Mouse (Mus musculus) gastrocnemius, postnatal 4 days (tissue): ENCODE results near the gene Cass4. TPM values are rescaled to one million over a fixed set of nuclear protein-coding genes. Genes with fewer than 3 reads are reported as not detected.

Experiments
- DNase-seq, 2 experiments: peaks; one replicate each; pipeline ENCODE4 v3.0.0; 2021 to 2022; ENCODE audit warnings: low spot score in 2 of 2, mixed read lengths in 2 of 2
- total RNA-seq, 2 experiments: library from RNA; stranded (reverse); gene quantifications; 2 replicates each; pipeline ENCODE4 v1.2.3; 2021

Gene Cass4
- total RNA-seq, 2 experiments from 2014 or later = 0.62 to 1.1 TPM

GRCm38 (mm10) chr2:172439843-172440639 is 46.4 kb downstream of the Cass4 start, which contains the start of gene Rtf2:
Gene Rtf2 (plus strand): TSS chr2:172440556.
- peak; percentile 99 for DNase-seq

- DNase-seq = no peak
Measured at GRCm38 (mm10) chr2:172440640-172441005, 47.0 kb downstream of the Cass4 start.

DNA sequence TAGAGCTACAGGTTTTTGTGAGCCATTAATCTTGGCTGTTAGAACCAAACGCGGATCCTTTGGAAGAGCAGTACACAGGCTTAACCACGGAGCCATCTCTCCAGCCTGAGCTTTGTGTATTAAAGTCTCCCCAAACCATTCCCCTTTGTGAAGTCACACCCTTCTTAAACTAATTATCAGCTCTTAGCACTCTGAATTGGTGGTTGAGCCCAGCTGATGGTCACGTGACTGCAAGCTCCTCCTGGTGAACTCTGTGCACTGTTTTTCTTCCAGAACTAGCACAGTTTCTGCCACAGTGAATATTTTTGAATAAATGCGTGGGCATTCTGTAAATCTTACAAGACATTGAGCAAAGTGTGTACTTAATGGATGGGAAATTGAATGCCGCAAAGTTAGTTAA is 47.6 kb downstream of the Cass4 start:
- no peak for DNase-seq

DNA sequence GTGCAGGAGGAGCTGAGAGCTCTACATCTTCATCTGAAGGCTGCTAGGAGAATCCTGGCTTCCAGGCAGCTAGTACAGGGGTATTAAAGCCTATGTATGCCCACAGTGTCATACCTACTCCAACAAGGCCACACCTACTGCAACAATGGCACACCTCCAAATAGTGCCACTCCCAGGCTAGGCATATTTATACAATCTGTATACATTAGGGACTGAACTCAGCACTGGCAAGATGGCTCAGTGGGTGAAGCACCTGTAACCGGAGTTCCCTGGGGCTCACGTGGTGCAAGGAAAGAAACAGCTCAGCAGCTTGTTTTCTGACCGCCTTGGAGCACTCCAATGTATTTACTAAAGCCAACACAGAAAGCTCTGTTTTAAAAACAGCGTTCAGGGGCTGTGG is 52.0 kb downstream of the Cass4 start:
- DNase-seq = no peak

DNA sequence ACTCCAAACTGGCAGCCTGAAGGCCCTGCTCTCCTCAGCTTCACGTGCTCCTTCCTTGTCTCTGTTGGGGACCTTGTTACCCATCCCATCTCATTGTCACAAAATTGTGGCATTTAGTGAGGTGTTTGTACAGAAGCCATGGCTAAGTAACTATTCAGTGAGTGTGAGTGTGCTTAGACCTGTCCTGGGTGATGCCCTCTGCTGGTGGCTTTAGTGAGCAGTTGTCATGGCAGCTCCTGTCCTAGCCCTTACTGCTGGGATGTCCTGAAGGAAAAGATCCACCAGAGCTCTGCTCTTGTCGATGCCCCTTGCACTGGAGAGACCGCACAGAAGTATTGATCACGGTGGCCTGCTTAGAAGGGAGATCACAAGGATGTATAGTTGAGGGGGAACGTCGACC is 53.7 kb downstream of the Cass4 start:
- DNase-seq = no peak

DNA sequence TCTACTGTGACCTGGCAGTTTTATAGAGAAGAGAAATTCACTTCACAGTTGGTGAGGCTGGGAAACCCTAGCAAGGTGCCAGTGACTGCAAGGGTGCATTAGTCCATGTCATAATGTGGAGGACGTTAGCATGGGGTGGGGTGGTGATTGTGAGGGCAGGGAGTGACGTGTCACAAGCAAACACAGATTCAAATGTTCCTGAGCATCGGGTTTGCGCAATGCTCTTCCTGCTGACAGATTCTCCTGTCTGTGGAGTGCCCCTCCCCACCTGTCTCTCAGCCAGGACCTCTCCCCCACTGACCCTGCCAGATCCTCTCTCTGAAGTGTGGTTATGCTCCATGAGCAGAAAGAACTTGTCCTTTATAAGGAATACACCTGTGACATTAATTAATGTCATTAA is 54.7 kb downstream of the Cass4 start:
- DNase-seq = no peak

- no peak for DNase-seq
Measured at GRCm38 (mm10) chr2:172450640-172451039, 57.0 kb downstream of the Cass4 start.

DNA sequence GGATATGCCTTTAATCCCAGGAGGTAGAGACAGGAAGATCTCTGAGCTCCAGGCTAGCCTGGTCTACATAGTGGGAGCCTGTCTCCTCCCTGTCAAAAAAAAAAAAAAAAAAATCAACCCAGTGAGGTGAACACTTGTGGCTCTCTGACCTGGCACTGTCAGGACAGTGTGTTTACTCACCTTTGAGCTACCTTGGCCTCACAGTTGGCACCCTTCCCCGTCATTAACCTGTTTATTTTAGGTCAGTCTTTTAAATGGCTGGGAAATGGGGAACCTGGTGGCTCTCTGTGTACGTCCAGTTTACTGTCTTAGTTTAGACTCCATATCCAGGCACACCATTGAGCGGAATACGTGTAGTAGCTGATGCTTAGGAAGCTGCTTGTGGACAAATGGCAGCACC is 58.4 kb downstream of the Cass4 start:
- no peak for DNase-seq

DNA sequence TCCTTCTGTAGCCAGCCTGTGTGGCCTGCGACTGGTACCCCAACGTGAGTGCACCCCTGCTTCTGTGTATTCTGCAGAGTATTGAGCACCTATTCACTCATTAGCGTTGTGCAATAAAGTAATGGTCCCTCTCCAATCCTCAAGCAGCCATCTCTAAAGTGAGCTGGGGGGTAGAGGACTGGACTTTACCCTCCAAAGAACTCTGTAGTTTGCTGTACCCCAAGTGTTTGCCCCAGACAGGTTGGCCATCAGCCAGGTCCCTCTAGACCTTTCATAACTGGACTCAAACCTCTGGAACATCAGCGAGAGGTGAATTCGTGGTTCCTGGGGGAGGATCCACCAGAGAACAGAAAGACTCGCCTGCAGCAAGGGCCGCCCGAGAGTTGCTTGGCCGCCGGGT is 58.9 kb downstream of the Cass4 start:
- no peak for DNase-seq

GRCm38 (mm10) chr2:172458496-172458895 is 64.9 kb downstream of the Cass4 start, which contains the start of gene Gcnt7:
Gene Gcnt7 (minus strand): TSS chr2:172458596.
- no peak for DNase-seq

DNA sequence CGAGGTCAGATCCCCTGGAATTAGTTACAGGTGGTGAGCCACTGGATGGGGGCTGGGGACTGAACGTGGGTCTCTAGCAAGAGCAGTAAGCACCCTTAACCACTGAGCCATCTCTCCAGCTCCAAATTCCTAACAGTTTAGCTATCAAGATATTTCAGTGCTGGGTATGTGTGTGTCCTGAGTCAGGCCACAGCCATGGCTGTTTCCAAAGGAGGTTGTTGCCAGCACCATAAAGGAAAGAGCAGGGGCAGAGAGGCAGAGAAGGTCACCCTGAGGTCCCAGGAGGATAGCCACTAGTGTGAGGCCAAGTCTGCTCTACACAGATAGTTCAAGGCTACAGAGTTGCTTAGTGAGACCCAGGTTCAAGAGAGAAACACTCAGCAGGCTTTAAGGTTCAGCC is 67.1 kb downstream of the Cass4 start:
- DNase-seq = no peak

DNA sequence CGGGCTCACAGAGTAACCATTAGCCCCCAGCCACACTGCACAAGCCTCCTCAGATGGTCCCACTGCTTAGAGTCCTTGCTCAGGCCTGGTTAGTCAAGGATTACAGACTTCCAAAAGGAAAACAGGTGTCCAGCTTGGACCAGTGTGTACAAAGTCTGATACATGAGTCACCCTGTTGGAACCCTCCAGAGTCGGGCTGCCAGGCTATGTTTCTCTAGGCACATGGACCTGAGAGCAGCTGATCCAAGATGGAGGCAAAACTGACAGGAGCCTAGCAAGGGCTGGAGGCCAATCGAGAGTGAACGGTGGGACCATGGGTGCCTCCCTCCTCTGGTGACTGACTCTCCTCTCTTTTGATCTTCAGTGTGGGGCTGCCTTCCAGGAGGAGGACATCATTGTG is 69.2 kb downstream of the Cass4 start:
- no peak for DNase-seq

DNA sequence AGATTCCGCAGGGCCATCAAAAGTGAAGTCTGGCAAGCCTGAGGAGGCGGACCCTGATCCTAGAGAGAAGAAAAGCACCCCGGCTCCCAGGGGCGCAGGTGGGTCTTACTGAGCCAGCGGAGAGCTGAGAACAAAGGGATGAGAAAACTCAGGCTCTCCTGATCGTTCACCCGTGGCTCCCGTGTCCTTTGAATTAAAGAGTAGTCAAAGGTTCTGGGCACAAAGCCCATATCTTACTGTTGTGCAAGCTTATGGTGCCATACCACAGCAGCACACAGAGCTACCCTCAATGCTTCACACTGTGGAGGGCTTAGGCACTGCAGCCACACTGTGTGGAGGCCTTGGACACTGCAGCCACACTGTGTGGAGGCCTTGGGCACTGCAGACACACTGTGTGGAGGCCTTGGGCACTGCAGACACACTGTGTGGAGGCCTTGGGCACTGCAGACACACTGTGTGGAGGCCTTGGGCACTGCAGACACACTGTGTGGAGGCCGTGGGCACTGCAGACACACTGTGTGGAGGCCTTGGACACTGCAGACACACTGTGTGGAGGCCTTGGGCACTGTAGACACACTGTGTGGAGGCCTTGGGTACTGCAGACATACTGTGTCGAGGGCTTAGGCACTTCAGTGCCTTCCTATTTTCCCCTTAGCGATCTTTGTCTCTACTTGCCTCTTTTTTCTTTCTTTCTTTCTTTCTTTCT is 73.0 kb downstream of the Cass4 start:
- no peak for DNase-seq

DNA sequence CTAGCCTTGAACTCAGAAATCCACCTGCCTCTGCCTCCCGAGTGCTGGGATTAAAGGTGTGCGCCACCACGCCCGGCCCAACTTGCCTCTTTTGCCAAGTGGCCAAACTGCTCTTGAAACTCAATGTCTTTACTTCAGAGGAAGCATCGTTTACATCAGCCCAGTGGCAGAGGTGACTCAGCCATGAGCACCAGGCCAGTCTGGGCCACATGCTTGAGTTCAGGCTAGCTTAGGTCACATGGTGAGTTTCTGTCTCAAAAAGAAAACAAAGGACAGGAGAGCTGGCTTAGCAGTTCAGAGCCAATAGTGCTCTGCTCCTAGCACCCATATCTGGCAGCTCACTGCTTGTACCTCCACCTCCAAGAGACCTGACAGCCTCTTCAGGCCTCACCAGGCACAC is 73.6 kb downstream of the Cass4 start:
- DNase-seq = no peak

GRCm38 (mm10) chr2:172468346-172468819 is 74.8 kb downstream of the Cass4 start:
- peak in 1 of 2 experiments; percentile 35 for DNase-seq

DNA sequence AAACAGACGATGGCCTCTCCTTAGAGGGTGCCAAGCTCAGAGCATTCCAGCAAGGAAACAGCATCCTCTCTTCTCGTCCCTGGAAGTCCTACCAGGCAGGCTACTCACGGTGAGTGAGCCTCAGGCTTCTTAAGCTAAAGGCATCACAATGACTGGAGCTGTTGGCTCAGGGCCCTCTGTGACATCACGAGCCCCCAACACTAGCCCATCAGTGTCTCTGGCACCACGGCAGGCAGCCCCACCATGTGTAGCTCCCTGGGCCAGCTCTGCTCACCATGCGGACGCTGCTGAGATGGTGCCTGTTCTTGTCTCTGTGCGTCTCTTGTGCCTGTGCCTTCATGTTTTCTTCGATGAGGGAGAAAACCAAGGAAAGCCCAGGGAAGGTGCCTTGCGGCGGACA is 78.7 kb downstream of the Cass4 start, which contains the start of gene Fam209:
Fam209 (plus strand) TSS at position 203 of the 400 bp plus-strand sequence.
- no peak for DNase-seq

- no peak for DNase-seq
Measured at GRCm38 (mm10) chr2:172473591-172473990, 80.0 kb downstream of the Cass4 start.

DNA sequence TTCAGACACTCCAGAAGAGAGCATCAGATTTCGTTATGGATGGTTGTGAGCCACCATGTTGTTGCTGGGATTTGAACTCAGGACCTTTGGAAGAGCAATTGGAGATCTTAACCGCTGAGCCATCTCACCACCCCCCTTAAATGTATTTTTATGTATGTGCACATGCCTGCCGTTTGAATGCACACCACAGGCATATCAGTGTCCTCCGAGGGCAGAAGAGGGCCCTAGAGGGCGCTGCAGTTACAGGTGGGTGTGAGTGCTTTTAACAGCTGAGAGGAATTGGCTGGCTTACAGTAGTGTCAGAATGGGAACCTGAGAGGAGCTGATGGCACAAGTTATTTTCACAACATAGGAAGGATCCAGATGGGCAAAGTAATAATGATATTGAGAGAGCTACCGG is 81.4 kb downstream of the Cass4 start:
- DNase-seq = no peak

GRCm38 (mm10) chr2:172476707-172477260 is 83.2 kb downstream of the Cass4 start:
- DNase-seq = no peak

GRCm38 (mm10) chr2:172477350-172477749 is 83.8 kb downstream of the Cass4 start:
- DNase-seq = no peak

DNA sequence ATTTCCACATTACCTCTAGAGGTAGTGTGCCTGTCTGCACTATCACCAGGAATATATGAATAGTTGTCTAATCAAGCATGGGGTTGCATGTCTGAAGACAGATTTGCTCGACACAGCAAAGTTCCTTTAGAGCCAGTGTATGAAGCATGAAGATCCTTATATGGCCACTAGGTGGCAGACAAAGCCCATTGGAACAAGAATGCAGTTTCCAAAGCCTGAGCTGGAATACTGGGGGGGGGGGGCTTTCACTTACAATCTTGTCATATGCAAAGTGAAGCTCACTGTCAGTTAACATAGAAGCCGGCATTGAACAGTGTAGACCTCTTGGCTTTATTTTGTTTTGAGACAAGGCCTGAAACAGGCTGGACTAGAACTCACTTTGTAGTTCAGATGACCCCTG is 84.3 kb downstream of the Cass4 start:
- DNase-seq = no peak

DNA sequence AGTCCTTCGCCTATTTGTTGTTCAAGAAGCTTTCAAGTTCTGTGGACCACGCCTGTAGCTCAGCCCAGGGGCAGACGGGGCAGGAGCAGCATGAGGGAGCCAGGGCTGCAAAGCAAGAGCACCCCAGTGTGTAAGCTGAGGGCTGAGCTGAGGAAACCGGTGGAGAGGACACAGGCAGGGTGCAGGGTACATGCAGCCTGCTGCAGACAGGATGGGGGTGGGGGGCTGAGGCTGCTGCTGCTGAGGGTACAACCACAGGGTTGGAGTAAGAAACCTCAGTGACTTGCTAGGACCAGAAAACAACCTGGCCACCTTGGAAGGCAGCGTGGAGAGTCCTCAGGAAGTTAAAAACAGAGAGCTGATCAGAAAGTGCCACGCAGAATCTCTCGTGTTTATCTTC is 86.7 kb downstream of the Cass4 start:
- no peak for DNase-seq
